8 mouse cellular contexts compared by ENCODE assay signal in the genomic region with DNA sequence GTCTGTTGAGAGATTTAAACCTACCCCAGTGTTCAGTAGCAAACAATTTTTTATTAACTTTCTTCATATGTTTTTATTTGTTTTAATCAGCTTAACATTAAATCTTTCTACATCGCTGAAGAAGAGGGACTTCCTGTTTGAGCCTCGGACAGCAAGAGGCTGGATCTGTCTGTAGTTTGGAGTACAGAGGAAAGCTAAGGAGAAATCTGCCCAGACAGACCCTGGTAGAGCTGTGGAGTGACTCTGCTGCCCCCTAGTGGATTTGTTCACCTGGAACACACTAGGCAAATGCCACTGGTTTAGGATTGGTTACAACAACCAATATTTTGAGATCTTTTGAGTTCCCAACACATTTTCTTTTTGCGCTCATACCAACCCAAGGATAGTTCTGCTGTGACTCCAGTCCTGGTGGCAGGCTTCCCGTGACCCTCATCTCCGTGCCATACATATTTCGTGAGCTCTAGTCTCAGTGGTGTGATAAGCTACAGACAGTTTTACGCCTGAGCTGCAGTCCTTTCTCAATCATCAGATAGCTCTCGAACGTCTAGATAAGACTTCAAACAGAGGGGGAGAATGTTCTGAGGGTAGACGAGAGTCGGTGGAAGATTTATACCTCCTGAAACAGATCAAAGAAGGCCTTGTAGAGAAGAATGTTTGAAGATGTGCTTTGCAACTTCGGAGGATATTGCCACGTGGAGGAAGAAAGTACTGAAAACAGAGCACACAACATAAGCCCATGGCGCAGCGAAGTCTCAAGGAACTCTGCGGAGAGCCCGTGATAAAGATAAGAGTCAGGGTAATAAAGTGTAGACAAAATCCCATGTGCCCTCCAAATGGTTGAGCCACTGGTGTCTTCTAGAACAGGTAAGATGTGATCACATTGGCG.
DNase-seq lines count a peak whose midpoint lies in the region; ATAC-seq lines count a peak whose summit lies in the region.

No protein-coding gene starts in this region.

- H3K4me1 ChIP-seq in intestine, embryonic 14.5 days (replicated peaks; ENCODE audit: control insufficient read depth, insufficient read depth, low read length) = peaks cover 4% of the 10 kb centered on the region

- H3K9me3 ChIP-seq in intestine, embryonic 14.5 days (ENCODE audit: control insufficient read depth, low read length) = no peaks in the 10 kb centered on the region

- H3K4me3 ChIP-seq in intestine, embryonic 14.5 days (ENCODE audit: low read depth, low read length) = no peak overlapping the region

- intact Hi-C loops in left cerebral cortex, postnatal 10 days (cut with DNase I) = loop anchor here (2.0 to 5.0 kb wide), 3 partner anchors 120 to 635 kb away; partner anchors contain the start of gene Nabp1

- H3K27me3 ChIP-seq in intestine, embryonic 14.5 days (replicated peaks; ENCODE audit: control insufficient read depth, insufficient read depth, low read length) = no peaks in the 10 kb centered on the region

- H3K4me2 ChIP-seq in intestine, embryonic 14.5 days (ENCODE audit: low read length) = peak overlapping the region; percentile 41

- no peak overlapping the region for H3K27ac ChIP-seq in intestine, embryonic 14.5 days (ENCODE audit: low read depth)

- 17% methylated on average over 18 of the region's 18 CpGs for WGBS in intestine, embryonic 14.5 days

- H3K9ac ChIP-seq in intestine, embryonic 14.5 days (ENCODE audit: low read length) = no peak overlapping the region

- peak; percentile 78 to 95 for DNase-seq in adrenal gland, adult (ENCODE audit: inconsistent age in 2 of 2, low spot score in 1 of 2)
- DNase-seq in embryo, embryonic 10.5 days (ENCODE audit: low spot score) = peak; percentile 92
- peak; percentile 52 for DNase-seq in gastrocnemius, postnatal 25 days
- DNase-seq in intestine, embryonic 14.5 days (ENCODE audit: low spot score) = peak; percentile 94
- peak; percentile 84 to 88 for DNase-seq in left cerebral cortex, postnatal 10 days (ENCODE audit: extremely low spot score in 1 of 2, low spot score in 2 of 2)
- peak; percentile 80 for DNase-seq in right cerebral cortex, postnatal 25 days
- DNase-seq in urinary bladder, postnatal 36 days (ENCODE audit: low spot score in 2 of 2) = peak; percentile 73 to 79

- ATAC-seq in intestine, embryonic 14.5 days (replicated peaks; ENCODE audit: low FRiP score, low TSS enrichment, low read depth) = peak; percentile 89
- peak; percentile 91 for ATAC-seq in megakaryocyte-erythroid progenitor cell, adult 5-6 weeks (replicated peaks; ENCODE audit: low FRiP score, low TSS enrichment, poor library complexity, severe bottlenecking)

- H3K36me3 ChIP-seq in intestine, embryonic 14.5 days (ENCODE audit: control insufficient read depth, insufficient read depth, low read length) = no peaks in the 10 kb centered on the region
